Mouse (Mus musculus) kidney, adult 2 months (tissue): ENCODE measurements around the gene Prpf40a.

Experiments used
- CTCF ChIP-seq: fragments of 200-500 bp; conservative IDR thresholded peaks from 2 replicates; pipeline ENCODE4 v1.5.1; 2011; ENCODE audit warnings: low read depth, mild to moderate bottlenecking, control low read depth, low read length, moderate library complexity, mixed read lengths; ENCODE audit not compliant: insufficient read depth, insufficient read length
- POLR2A ChIP-seq: fragments of 200-500 bp; IDR thresholded peaks from one replicate; pipeline ENCODE4 v1.6.1; 2011; ENCODE audit warnings: low read depth, low read length, control low read depth

DNA sequence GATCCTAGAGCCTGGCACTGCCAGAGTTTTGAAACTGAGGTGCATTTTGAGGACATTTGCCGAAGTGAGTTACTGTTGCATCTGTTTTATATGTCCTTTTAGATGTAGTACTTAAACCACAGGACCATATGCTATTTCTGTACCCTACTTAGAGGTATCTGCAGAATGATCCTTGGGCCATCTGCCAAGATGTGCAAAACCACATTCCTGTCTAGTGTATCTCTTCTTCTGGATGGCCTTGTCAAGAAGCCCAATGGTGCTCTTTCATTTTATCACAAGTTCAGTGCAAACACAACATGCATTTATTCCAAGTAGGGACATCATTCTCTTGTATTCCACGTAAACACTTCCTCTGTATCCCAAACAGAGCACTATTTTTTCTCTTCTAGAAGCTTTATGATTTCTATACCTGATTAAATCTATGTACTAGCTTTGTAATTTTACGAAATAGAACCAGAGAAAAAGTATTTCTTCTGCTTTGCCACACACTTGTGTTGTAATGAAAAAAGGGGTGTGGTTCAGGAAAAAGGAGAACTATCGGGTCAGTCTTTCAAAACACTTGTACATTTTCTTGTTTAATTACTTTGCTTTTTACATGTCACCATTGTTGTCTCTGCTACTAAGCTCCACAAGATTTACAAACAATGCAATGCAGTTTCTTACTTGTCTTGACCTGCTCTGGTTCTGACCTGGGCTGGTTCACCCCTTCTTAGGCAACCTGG is 9.2 kb upstream of the Prpf40a start:
- TF ChIP-seq CTCF: no peak
- TF ChIP-seq POLR2A: no peak
